Mouse (Mus musculus): Measurements from ENCODE around the gene Cenpu. TPM values are rescaled to one million over a fixed set of nuclear protein-coding genes. Genes with fewer than 3 reads are reported as not detected.

The Cenpu gene
- total RNA-seq, 2 experiments from 2014 or later, result 1.4 to 1.7 TPM

Other genes starting within 250 kb of the Cenpu start
- gene Acsl1, start 81.0 kb upstream of the Cenpu start, total RNA-seq (2021), result 10 to 100 TPM; 47.8 to 50.2 TPM
- gene Primpol, start 65.2 kb downstream of the Cenpu start, total RNA-seq (2021), result 1 to 10 TPM; 4.2 to 6.0 TPM
- gene Casp3, start 65.3 kb downstream of the Cenpu start, total RNA-seq (2021), result 10 to 100 TPM; 25.5 to 25.9 TPM
- 10 to 100 TPM; 48.9 to 51.1 TPM for gene Irf2, start 187.7 kb downstream of the Cenpu start, total RNA-seq (2021)

Measured in layer of hippocampus, postnatal 14 days (tissue).